Mouse (Mus musculus): ENCODE results near the gene Rptor. TPM values are rescaled to one million over a fixed set of nuclear protein-coding genes. Genes with fewer than 3 reads are reported as not detected.

The Rptor gene
- total and polyA plus RNA-seq, 3 experiments: 33.9 to 34.9 TPM; not detected in 1

DNA sequence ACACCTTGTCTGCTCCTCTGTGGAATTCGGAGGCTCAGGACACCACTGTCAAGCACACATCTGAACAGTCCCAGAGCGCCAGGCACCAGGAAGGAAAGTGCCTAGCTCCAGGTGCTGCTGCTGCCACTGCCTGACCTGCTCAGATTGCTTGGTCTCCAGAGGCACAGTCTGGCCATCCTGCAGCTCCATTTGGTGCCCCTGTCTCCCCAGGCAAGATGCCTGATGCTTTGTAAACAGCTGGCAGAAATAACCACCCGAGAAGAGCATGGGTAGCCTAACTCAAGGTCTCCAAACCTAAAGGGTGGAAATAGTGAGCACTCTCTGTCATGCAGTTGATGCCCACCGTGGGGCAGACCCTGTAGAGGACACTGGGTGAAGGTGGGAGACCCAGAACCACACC, 311.7 kb downstream of the Rptor start:
- Histone ChIP-seq H3K36me3 (ENCODE audit: control insufficient read depth in 1 of 2, insufficient read depth in 2 of 2, low read length in 2 of 2) (no peaks in the 10 kb centered on the region), H3K27me3 (ENCODE audit: control insufficient read depth in 1 of 2, insufficient read depth in 2 of 2, low read length in 2 of 2) (no peaks in the 10 kb centered on the region), H3K9me3 (replicated peaks; ENCODE audit: insufficient read depth, low read length) (no peaks in the 10 kb centered on the region), H3K4me1 (ENCODE audit: control insufficient read depth in 1 of 2, insufficient read depth in 2 of 2, low read length in 2 of 2) (peaks cover 0 to 19% of the 10 kb centered on the region in 2 experiments; a peak in 3 of 4 replicates), H3K9ac (ENCODE audit: control insufficient read depth, low read depth, low read length, poor library complexity, severe bottlenecking) (peak overlapping the region; percentile 90), H3K4me3 (ENCODE audit: control insufficient read depth in 1 of 2, insufficient read depth in 1 of 2, low read depth in 2 of 2, low read length in 2 of 2) (peak overlapping the region; percentile 86 to 89), H3K79me2 (ENCODE audit: control insufficient read depth, insufficient read depth, low read length, poor library complexity) (peaks cover 5% of the 10 kb centered on the region; the same call in 1 of the 2 replicates), H3K27ac (ENCODE audit: control insufficient read depth, low read depth, low read length) (no peak overlapping the region)
- no peak for DNase-seq (ENCODE audit: low read depth, low spot score)
- no peak for TF ChIP-seq ZKSCAN1 (IDR thresholded peaks at IDR 0.05; ENCODE audit: low read depth, low read length)
- no peak for TF ChIP-seq POLR2A (IDR thresholded peaks at IDR 0.05; ENCODE audit: control insufficient read depth in 1 of 2, insufficient read depth in 1 of 2, low read depth in 1 of 2, low read length in 2 of 2, poor library complexity in 1 of 2)
- TF ChIP-seq GABPA (IDR thresholded peaks at IDR 0.05; ENCODE audit: low read depth, low read length): no peak
- TF ChIP-seq E2F4 (IDR thresholded peaks at IDR 0.05; ENCODE audit: borderline replicate concordance, low read depth, low read length): no peak
- TF ChIP-seq MYB (IDR thresholded peaks at IDR 0.05; ENCODE audit: low read depth, low read length): no peak
- TF ChIP-seq POLR2AphosphoS5 (IDR thresholded peaks at IDR 0.05; ENCODE audit: borderline replicate concordance, low read depth, low read length): no peak
- TF ChIP-seq BHLHE40 (IDR thresholded peaks at IDR 0.05; ENCODE audit: borderline replicate concordance, low read depth, low read length): no peak
- no peak for TF ChIP-seq MEF2A (IDR thresholded peaks at IDR 0.05; ENCODE audit: extremely low read depth, insufficient replicate concordance, low read depth, low read length, poor library complexity, severe bottlenecking)
- no peak for TF ChIP-seq TAL1 (IDR thresholded peaks at IDR 0.05; ENCODE audit: low read length)
- TF ChIP-seq KAT2A (conservative IDR thresholded peaks at IDR 0.05; ENCODE audit: low read depth, low read length): no peak
- TF ChIP-seq RCOR1 (IDR thresholded peaks at IDR 0.05; ENCODE audit: low read depth, low read length): no peak
- no peak for TF ChIP-seq NELFE (IDR thresholded peaks at IDR 0.05; ENCODE audit: low read depth, low read length)
- no peak for TF ChIP-seq CHD1 (IDR thresholded peaks at IDR 0.05; ENCODE audit: low read depth, low read length)
- TF ChIP-seq USF2 (IDR thresholded peaks at IDR 0.05; ENCODE audit: borderline replicate concordance in 1 of 2, insufficient read depth in 1 of 2, low read depth in 1 of 2, low read length in 2 of 2): no peak
- no peak for TF ChIP-seq ZNF384 (IDR thresholded peaks at IDR 0.05; ENCODE audit: low read depth, low read length)
- no peak for TF ChIP-seq SIN3A (IDR thresholded peaks at IDR 0.05; ENCODE audit: low read length)
- no peak for TF ChIP-seq SMC3 (IDR thresholded peaks at IDR 0.05; ENCODE audit: low read depth, low read length)

DNA sequence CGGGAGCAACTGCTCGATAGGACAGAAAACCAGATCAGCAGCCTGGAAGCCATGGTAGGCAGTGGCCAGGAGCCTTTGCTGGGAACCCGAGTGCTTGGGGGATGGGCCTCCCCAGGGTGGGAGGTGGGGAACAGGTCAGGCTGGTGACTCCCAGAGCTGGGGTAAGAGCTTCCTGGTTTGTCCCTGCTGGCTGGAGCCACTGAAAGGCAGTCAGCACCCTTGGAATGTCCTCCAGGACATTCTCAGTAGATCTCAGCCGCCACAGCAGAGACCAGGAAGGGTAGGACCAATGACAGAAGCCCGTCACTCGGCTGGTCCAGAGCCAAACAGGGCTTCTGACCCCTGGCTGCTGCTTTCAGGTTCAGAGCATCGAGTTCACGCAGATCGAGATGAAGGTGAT, 313.0 kb downstream of the Rptor start:
- Histone ChIP-seq H3K4me3 (ENCODE audit: control insufficient read depth in 1 of 2, insufficient read depth in 1 of 2, low read depth in 2 of 2, low read length in 2 of 2) (no peak overlapping the region), H3K9me3 (replicated peaks; ENCODE audit: insufficient read depth, low read length) (no peaks in the 10 kb centered on the region), H3K27me3 (ENCODE audit: control insufficient read depth in 1 of 2, insufficient read depth in 2 of 2, low read length in 2 of 2) (no peaks in the 10 kb centered on the region), H3K79me2 (ENCODE audit: control insufficient read depth, insufficient read depth, low read length, poor library complexity) (peaks cover 5% of the 10 kb centered on the region; the same call in 1 of the 2 replicates), H3K4me1 (ENCODE audit: control insufficient read depth in 1 of 2, insufficient read depth in 2 of 2, low read length in 2 of 2) (peaks cover 0 to 13% of the 10 kb centered on the region in 2 experiments; a peak in 3 of 4 replicates), H3K36me3 (ENCODE audit: control insufficient read depth in 1 of 2, insufficient read depth in 2 of 2, low read length in 2 of 2) (no peaks in the 10 kb centered on the region), H3K9ac (ENCODE audit: control insufficient read depth, low read depth, low read length, poor library complexity, severe bottlenecking) (no peak overlapping the region), H3K27ac (ENCODE audit: control insufficient read depth, low read depth, low read length) (no peak overlapping the region)
- TF ChIP-seq TCF12 (IDR thresholded peaks at IDR 0.05; ENCODE audit: low read depth, low read length): no peak
- no peak for TF ChIP-seq CHD1 (IDR thresholded peaks at IDR 0.05; ENCODE audit: low read depth, low read length)
- no peak for TF ChIP-seq ETS1 (IDR thresholded peaks at IDR 0.05; ENCODE audit: low read depth, low read length)
- TF ChIP-seq BHLHE40 (IDR thresholded peaks at IDR 0.05; ENCODE audit: borderline replicate concordance, low read depth, low read length): no peak
- no peak for DNase-seq (ENCODE audit: low read depth, low spot score)

Data from MEL (cell line).